Mouse (Mus musculus): Measurements from ENCODE around the gene Olfr566. TPM values are rescaled to one million over a fixed set of nuclear protein-coding genes. Genes with fewer than 3 reads are reported as not detected.

Olfr566 gene
- not detected for total RNA-seq (2023)

GRCm38 (mm10) chr7:102858665-102859064 is at the start of gene Olfr566:
Olfr566 (minus strand) TSS chr7:102858765.

DNA sequence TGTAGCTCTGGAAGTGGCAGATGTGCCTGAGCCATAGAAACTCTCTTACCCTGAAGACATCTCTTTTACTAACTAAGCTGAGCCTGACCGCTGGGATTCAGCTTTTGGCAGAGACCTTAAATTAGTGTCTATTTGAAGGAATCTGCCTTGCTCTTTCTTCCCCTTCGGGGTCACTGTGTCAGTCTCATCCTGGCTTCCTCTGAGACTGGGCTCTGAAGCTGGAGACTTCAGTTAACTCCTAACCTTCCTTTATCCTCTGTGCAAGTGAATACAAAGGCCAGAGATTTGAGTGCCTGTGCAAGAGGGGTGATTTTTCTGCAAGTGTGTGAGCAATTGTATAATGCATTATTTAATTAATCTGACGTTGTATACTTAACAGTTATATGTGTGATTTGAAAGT is 32.2 kb upstream of the Olfr566 start, which contains the start of gene Olfr569:
Gene Olfr569 (minus strand): TSS at position 101 of the 400 bp plus-strand sequence.

GRCm38 (mm10) chr7:102876822-102877221 is 18.3 kb upstream of the Olfr566 start, which contains the start of gene Olfr568:
Olfr568 (plus strand) TSS chr7:102877122.

Other genes with a start within 250 kb of the Olfr566 start
- gene Olfr553, start 240.5 kb downstream of the Olfr566 start, total RNA-seq (2023), result not detected
- gene Olfr554, start 220.3 kb downstream of the Olfr566 start, total RNA-seq (2023), result not detected
- gene Olfr555, start 199.9 kb downstream of the Olfr566 start, total RNA-seq (2023), result not detected
- gene Olfr556, start 193.9 kb downstream of the Olfr566 start, total RNA-seq (2023), result not detected
- gene Trim68, start 171.4 kb downstream of the Olfr566 start, total RNA-seq (2023), result 1 to 10 TPM; 3.9 to 5.2 TPM
- gene Olfr557, start 162.9 kb downstream of the Olfr566 start, total RNA-seq (2023), result not detected
- not detected for gene Olfr558, start 156.6 kb downstream of the Olfr566 start, total RNA-seq (2023)
- gene Olfr33, start 139.7 kb downstream of the Olfr566 start, total RNA-seq (2023), result not detected
- not detected for gene Olfr559, start 131.3 kb downstream of the Olfr566 start, total RNA-seq (2023)
- gene Olfr560, start 99.4 kb downstream of the Olfr566 start, total RNA-seq (2023), result not detected
- not detected for gene Olfr78, start 99.3 kb downstream of the Olfr566 start, total RNA-seq (2023)
- not detected for gene Olfr561, start 87.5 kb downstream of the Olfr566 start, total RNA-seq (2023)
- not detected for gene Olfr564, start 55.3 kb downstream of the Olfr566 start, total RNA-seq (2023)
- gene Olfr568, start 18.4 kb upstream of the Olfr566 start, total RNA-seq (2023), result not detected
- not detected for gene Olfr569, start 32.1 kb upstream of the Olfr566 start, total RNA-seq (2023)
- not detected for gene Olfr570, start 35.8 kb upstream of the Olfr566 start, total RNA-seq (2023)
- gene Olfr571, start 58.8 kb upstream of the Olfr566 start, total RNA-seq (2023), result not detected
- gene Olfr572, start 65.6 kb upstream of the Olfr566 start, total RNA-seq (2023), result not detected
- not detected for gene Olfr573-ps1, start 83.8 kb upstream of the Olfr566 start, total RNA-seq (2023)
- not detected for gene Olfr574, start 89.7 kb upstream of the Olfr566 start, total RNA-seq (2023)
- gene Olfr575, start 100.0 kb upstream of the Olfr566 start, total RNA-seq (2023), result not detected
- gene Olfr576, start 103.9 kb upstream of the Olfr566 start, total RNA-seq (2023), result not detected
- not detected for gene Olfr577, start 117.2 kb upstream of the Olfr566 start, total RNA-seq (2023)
- gene Olfr578, start 130.6 kb upstream of the Olfr566 start, total RNA-seq (2023), result not detected
- gene Olfr582, start 179.3 kb upstream of the Olfr566 start, total RNA-seq (2023), result not detected
- gene Olfr583, start 192.5 kb upstream of the Olfr566 start, total RNA-seq (2023), result not detected
- gene Olfr584, start 223.1 kb upstream of the Olfr566 start, total RNA-seq (2023), result not detected
- gene Olfr585, start 239.0 kb upstream of the Olfr566 start, total RNA-seq (2023), result not detected

Data from monocyte, adult 59 days (primary cell).